Mouse (Mus musculus) embryo, embryonic 10 days (tissue): Measurements from ENCODE around the gene Dus4l.

Experiments
- DNase-seq: peaks from one replicate; pipeline ENCODE4 v3.0.0-alpha.2; 2015; ENCODE audit warnings: low spot score

The Dus4l gene

GRCm38 (mm10) chr12:31592011-31592410, 62.6 kb downstream of the Dus4l start:
- no peak for DNase-seq
